Mouse (Mus musculus) thymus, adult 2 months (tissue): ENCODE measurements around the gene Fbxo6. TPM values are rescaled to one million over a fixed set of nuclear protein-coding genes. Genes with fewer than 3 reads are reported as not detected.

ENCODE experiments used
- DNase-seq: peaks from one replicate; pipeline ENCODE4 v3.0.0; 2021
- H3K27ac ChIP-seq: fragments of 200-500 bp; 2 replicates; pipeline ENCODE4 v1.5.1; 2012; ENCODE audit warnings: low read length, control low read depth; ENCODE audit not compliant: control insufficient read depth, insufficient read depth
- H3K27me3 ChIP-seq: fragments of 200-500 bp; 2 replicates; pipeline ENCODE4 v1.6.1; 2012; ENCODE audit warnings: mild to moderate bottlenecking, low read length, moderate library complexity, mixed read lengths; ENCODE audit not compliant: control insufficient read depth, insufficient read depth
- H3K36me3 ChIP-seq: fragments of 200-500 bp; 2 replicates; pipeline ENCODE4 v1.6.1; 2012; ENCODE audit warnings: mild to moderate bottlenecking, low read length, moderate library complexity; ENCODE audit not compliant: control insufficient read depth, insufficient read depth
- H3K4me1 ChIP-seq: fragments of 200-500 bp; replicated peaks from 2 replicates; pipeline ENCODE4 v1.6.1; 2012; ENCODE audit warnings: low read length; ENCODE audit not compliant: control insufficient read depth, insufficient read depth
- H3K4me3 ChIP-seq: fragments of 200-500 bp; 2 replicates; pipeline ENCODE4 v1.5.1; 2012; ENCODE audit warnings: mild to moderate bottlenecking, low read length, control low read depth, moderate library complexity; ENCODE audit not compliant: control insufficient read depth, insufficient read depth
- CTCF ChIP-seq: fragments of 200-500 bp; IDR thresholded peaks from 2 replicates; pipeline ENCODE4 v1.5.1; 2012; ENCODE audit warnings: mild to moderate bottlenecking, control low read depth, low read length, moderate library complexity, borderline replicate concordance; ENCODE audit not compliant: control insufficient read depth, poor library complexity, insufficient read depth; ENCODE audit errors: extremely low read depth
- POLR2A ChIP-seq: fragments of 200-500 bp; IDR thresholded peaks from 2 replicates; pipeline ENCODE4 v1.6.1; 2012; ENCODE audit warnings: mild to moderate bottlenecking, low read length, control low read depth, moderate library complexity; ENCODE audit not compliant: control insufficient read depth, poor library complexity, insufficient read depth; ENCODE audit errors: extremely low read depth
- WGBS: fragments of 180-500 bp; shearing (Covaris S2); methylation state at CpG from one replicate; pipeline ENCODE4 v1.1.7; 2018; 5-methylcytosine and 5-hydroxymethylcytosine counted together
- polyA plus RNA-seq: library from polyadenylated mRNA; depleted of rRNA; stranded (reverse); fragments of >200 nt; gene quantifications from 2 replicates; pipeline ENCODE4 v1.2.3, GENCODE M21; 2012; rRNA removed

The Fbxo6 gene
- polyA plus RNA-seq, 1 experiment, result 50.9 TPM

DNA sequence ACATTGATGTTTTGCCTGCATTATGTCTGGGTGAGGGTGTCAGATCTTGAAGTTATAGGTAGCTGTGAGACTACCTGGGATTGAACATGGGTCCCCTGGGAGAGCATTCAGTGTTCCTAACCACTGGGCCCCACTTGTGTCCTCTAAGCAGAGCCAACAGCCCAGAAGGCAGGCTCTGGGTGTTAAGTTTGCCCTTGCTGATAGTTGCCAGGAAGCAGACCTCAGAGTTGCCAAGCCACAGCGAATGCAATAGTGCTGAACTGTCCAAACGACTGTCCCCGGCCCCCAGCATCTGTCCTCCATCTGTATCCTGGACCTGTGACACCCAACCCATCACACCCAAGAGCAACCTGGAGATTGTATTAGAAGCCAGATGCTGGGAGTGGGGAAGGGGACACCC, 53.3 kb downstream of the Fbxo6 start:
- Histone ChIP-seq H3K4me1 (peaks cover 50% of the 10 kb centered on the region), H3K4me3 (no peak overlapping the region), H3K27me3 (no peaks in the 10 kb centered on the region), H3K36me3 (no peaks in the 10 kb centered on the region), H3K27ac (peak overlapping the region; percentile 25; the same call in 1 of the 2 replicates)
- WGBS, result 90% methylated on average over 3 of the region's 3 CpGs
- TF ChIP-seq POLR2A, result no peak
- TF ChIP-seq CTCF, result no peak
- no peak for DNase-seq

GRCm38 (mm10) chr4:148097936-148098335, 54.0 kb downstream of the Fbxo6 start:
- Histone ChIP-seq H3K36me3 (no peaks in the 10 kb centered on the region), H3K27ac (peak overlapping the region; percentile 78), H3K27me3 (no peaks in the 10 kb centered on the region), H3K4me1 (peaks cover 50% of the 10 kb centered on the region), H3K4me3 (no peak overlapping the region)
- peak; percentile 74 for DNase-seq
- no peak for TF ChIP-seq POLR2A
- peak; percentile 37; the same call in 1 of the 2 replicates for TF ChIP-seq CTCF
- 9% methylated on average over 2 of the region's 2 CpGs for WGBS

Other genes starting within 250 kb of the Fbxo6 start
- 40.4 and 50.2 TPM in 2 replicates for gene Mfn2, start 247.4 kb downstream of the Fbxo6 start, polyA plus RNA-seq
- gene Plod1, start 215.4 kb downstream of the Fbxo6 start, polyA plus RNA-seq, result 21.2 and 28.9 TPM in 2 replicates
- gene 2510039O18Rik, start 211.2 kb downstream of the Fbxo6 start, polyA plus RNA-seq, result 170 and 174 TPM in 2 replicates
- gene Nppb, start 166.4 kb downstream of the Fbxo6 start, polyA plus RNA-seq, result 0.24 and 2.3 TPM in 2 replicates
- gene Nppa, start 151.4 kb downstream of the Fbxo6 start, polyA plus RNA-seq, result 1.6 and 195 TPM in 2 replicates
- 37.9 and 39.4 TPM in 2 replicates for gene Clcn6, start 113.3 kb downstream of the Fbxo6 start, polyA plus RNA-seq
- 28.3 and 30.2 TPM in 2 replicates for gene Mthfr, start 113.1 kb downstream of the Fbxo6 start, polyA plus RNA-seq
- 98.0 and 106 TPM in 2 replicates for gene Agtrap, start 64.1 kb downstream of the Fbxo6 start, polyA plus RNA-seq
- 32.9 and 37.7 TPM in 2 replicates for gene Mad2l2, start 21.8 kb downstream of the Fbxo6 start, polyA plus RNA-seq
- 0.26 and 0.34 TPM in 2 replicates for gene Draxin, start 21.4 kb downstream of the Fbxo6 start, polyA plus RNA-seq
- 31.2 and 34.5 TPM in 2 replicates for gene Fbxo44, start 8.3 kb upstream of the Fbxo6 start, polyA plus RNA-seq
- gene Fbxo2, start 8.5 kb upstream of the Fbxo6 start, polyA plus RNA-seq, result 0.66 and 1.5 TPM in 2 replicates
- 0.04 and 0.26 TPM in 2 replicates for gene Disp3, start 135.8 kb upstream of the Fbxo6 start, polyA plus RNA-seq